Mouse (Mus musculus) liver, embryonic 14.5 days (tissue): ENCODE measurements around the gene Trim9.
A peak's percentile ranks its signal among the peaks of the same experiment; 100 is the strongest.

Experiments
- CTCF ChIP-seq: IDR thresholded peaks from 2 replicates; pipeline ENCODE4 v1.5.1; 2016; ENCODE audit warnings: antibody characterized with exemption, low read depth, control low read depth
- EP300 ChIP-seq: IDR thresholded peaks from 2 replicates; pipeline ENCODE4 v1.6.1; 2016; ENCODE audit warnings: antibody characterized with exemption, low read depth

DNA sequence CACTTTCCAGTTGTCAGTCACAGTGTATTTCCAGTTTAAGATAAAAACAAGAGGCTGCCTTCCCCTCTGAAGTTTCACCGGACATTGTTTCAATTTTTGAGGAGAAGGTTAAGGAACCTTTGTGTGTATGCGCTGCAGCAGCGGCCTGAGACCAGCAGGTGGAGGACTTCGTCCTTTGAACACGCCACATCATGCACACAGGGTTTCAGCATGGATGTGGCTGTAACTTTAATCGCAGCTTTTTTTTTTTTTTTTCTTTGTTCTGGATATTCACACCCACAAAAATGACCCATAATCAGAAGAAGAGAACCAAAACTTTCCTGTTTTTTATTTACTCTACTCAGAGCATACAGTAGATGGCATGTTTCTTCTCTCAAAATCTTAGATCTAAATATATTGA lies 113.0 kb downstream of the Trim9 start:
- TF ChIP-seq CTCF (peak; percentile 80), EP300 (no peak)
